Mouse (Mus musculus) lung, postnatal 14 days (tissue): ENCODE results near the gene Igfn1.

ENCODE experiments used
- DNase-seq: peaks from one replicate; pipeline ENCODE4 v3.0.0; 2021

Gene Igfn1

GRCm38 (mm10) chr1:135925848-135926247, 80.3 kb downstream of the Igfn1 start:
- DNase-seq = no peak

- no peak for DNase-seq
These were observed 81.7 kb downstream of the Igfn1 start for GRCm38 (mm10) chr1:135924377-135924994.

- DNase-seq = no peak
These were observed 82.9 kb downstream of the Igfn1 start for GRCm38 (mm10) chr1:135923229-135923628.

- DNase-seq = peak; percentile 22
These were observed 87.3 kb downstream of the Igfn1 start, which contains the start of gene Pkp1 for GRCm38 (mm10) chr1:135918644-135919407. Gene Pkp1 (minus strand): TSS chr1:135919207.

- DNase-seq = no peak
These were observed 88.9 kb downstream of the Igfn1 start for GRCm38 (mm10) chr1:135917206-135917605.

- DNase-seq = no peak
These were observed 89.6 kb downstream of the Igfn1 start for GRCm38 (mm10) chr1:135916486-135917058.

- no peak for DNase-seq
These were observed 92.5 kb downstream of the Igfn1 start for GRCm38 (mm10) chr1:135913657-135914056.

- DNase-seq = no peak
These were observed 96.8 kb downstream of the Igfn1 start for GRCm38 (mm10) chr1:135909381-135909780.

GRCm38 (mm10) chr1:135906736-135907135, 99.4 kb downstream of the Igfn1 start:
- DNase-seq = peak; percentile 12
